Mouse (Mus musculus): ENCODE data around the gene Pramef6. TPM values are rescaled to one million over a fixed set of nuclear protein-coding genes. Genes with fewer than 3 reads are reported as not detected.
"Not testable (repeated sequence)": the region's sequence is repeated elsewhere in the genome, so short reads cannot be mapped to it uniquely, and the experiment has no call there.

The Pramef6 gene
- polyA plus RNA-seq (2015; fragmentation: Nextera tagmentation; extraction: Ambion mirVana), result not detected in 2 replicates

- H3K9ac ChIP-seq; H3K36me3 ChIP-seq; H3K4me1 ChIP-seq; H3K4me2 ChIP-seq; H3K4me3 ChIP-seq; H3K9me3 ChIP-seq; H3K27me3 ChIP-seq (replicated peaks); ATAC-seq (ENCODE audit: extremely low read depth, insufficient number of reproducible peaks, low FRiP score, low TSS enrichment); H3K27ac ChIP-seq (replicated peaks): not testable (repeated sequence)
- 77% methylated on average over 1 of the region's 1 CpGs for WGBS
Observed at GRCm38 (mm10) chr4:143900280-143900679, at the start of gene Pramef6. Gene Pramef6 (minus strand): TSS chr4:143900380.

- H3K4me2 ChIP-seq; H3K4me3 ChIP-seq; H3K27ac ChIP-seq (replicated peaks); H3K27me3 ChIP-seq (replicated peaks); H3K4me1 ChIP-seq; H3K9ac ChIP-seq; H3K36me3 ChIP-seq; ATAC-seq (ENCODE audit: extremely low read depth, insufficient number of reproducible peaks, low FRiP score, low TSS enrichment): not testable (repeated sequence)
- peaks cover 30% of the 10 kb centered on the region for H3K9me3 ChIP-seq
- 76% methylated on average over 3 of the region's 3 CpGs for WGBS
Observed at GRCm38 (mm10) chr4:143894406-143894805, 5.8 kb downstream of the Pramef6 start.

- ATAC-seq (ENCODE audit: extremely low read depth, insufficient number of reproducible peaks, low FRiP score, low TSS enrichment); H3K4me2 ChIP-seq; H3K9ac ChIP-seq; H3K4me3 ChIP-seq; H3K36me3 ChIP-seq; H3K4me1 ChIP-seq; H3K27ac ChIP-seq (replicated peaks); H3K27me3 ChIP-seq (replicated peaks): not testable (repeated sequence)
- H3K9me3 ChIP-seq, result peaks cover 36% of the 10 kb centered on the region
- WGBS, result 44% methylated on average over 1 of the region's 1 CpGs
Observed at GRCm38 (mm10) chr4:143882371-143882770, 17.8 kb downstream of the Pramef6 start.

GRCm38 (mm10) chr4:143846197-143846596 is 54.0 kb downstream of the Pramef6 start, which contains the start of gene Gm13103:
Gene Gm13103 (plus strand): TSS chr4:143846497.
- H3K4me1 ChIP-seq; H3K36me3 ChIP-seq; H3K9ac ChIP-seq; H3K4me3 ChIP-seq; H3K27me3 ChIP-seq (replicated peaks); ATAC-seq (ENCODE audit: extremely low read depth, insufficient number of reproducible peaks, low FRiP score, low TSS enrichment); H3K27ac ChIP-seq (replicated peaks); H3K4me2 ChIP-seq: not testable (repeated sequence)
- peaks cover 30% of the 10 kb centered on the region for H3K9me3 ChIP-seq

Other genes with a start within 250 kb of the Pramef6 start
- gene Gm13088, start 243.1 kb downstream of the Pramef6 start, polyA plus RNA-seq (2015; fragmentation: Nextera tagmentation; extraction: Ambion mirVana), result not detected in 2 replicates
- not detected in 2 replicates for gene Gm13089, start 197.7 kb downstream of the Pramef6 start, polyA plus RNA-seq (2015; fragmentation: Nextera tagmentation; extraction: Ambion mirVana)
- not detected in 2 replicates for gene Gm13078, start 180.9 kb downstream of the Pramef6 start, polyA plus RNA-seq (2015; fragmentation: Nextera tagmentation; extraction: Ambion mirVana)
- not detected in 2 replicates for gene Gm13023, start 111.0 kb downstream of the Pramef6 start, polyA plus RNA-seq (2015; fragmentation: Nextera tagmentation; extraction: Ambion mirVana)
- gene Gm13084, start 84.3 kb downstream of the Pramef6 start, polyA plus RNA-seq (2015; fragmentation: Nextera tagmentation; extraction: Ambion mirVana), result not detected in 2 replicates
- not detected in 2 replicates for gene Gm13103, start 53.9 kb downstream of the Pramef6 start, polyA plus RNA-seq (2015; fragmentation: Nextera tagmentation; extraction: Ambion mirVana)
- not detected in 2 replicates for gene Pramef25, start 50.6 kb upstream of the Pramef6 start, polyA plus RNA-seq (2015; fragmentation: Nextera tagmentation; extraction: Ambion mirVana)
- not detected in 2 replicates for gene Gm13101, start 66.6 kb upstream of the Pramef6 start, polyA plus RNA-seq (2015; fragmentation: Nextera tagmentation; extraction: Ambion mirVana)
- not detected in 2 replicates for gene Pramef17, start 94.0 kb upstream of the Pramef6 start, polyA plus RNA-seq (2015; fragmentation: Nextera tagmentation; extraction: Ambion mirVana)
- not detected in 2 replicates for gene Pramel4, start 158.7 kb upstream of the Pramef6 start, polyA plus RNA-seq (2015; fragmentation: Nextera tagmentation; extraction: Ambion mirVana)
- gene Gm13102, start 206.1 kb upstream of the Pramef6 start, polyA plus RNA-seq (2015; fragmentation: Nextera tagmentation; extraction: Ambion mirVana), result not detected in 2 replicates